Mouse (Mus musculus) testis, adult 2 months (tissue): ENCODE data around the gene Gm10320.

ENCODE experiments used
- CTCF ChIP-seq: fragments of 200-500 bp; IDR thresholded peaks from 2 replicates; pipeline ENCODE4 v1.5.1; 2012; ENCODE audit warnings: low read depth, mild to moderate bottlenecking, inconsistent platforms, low read length, moderate library complexity; ENCODE audit not compliant: control insufficient read depth, insufficient read depth, insufficient replicate concordance
- POLR2A ChIP-seq: fragments of 200-500 bp; IDR thresholded peaks from 2 replicates; pipeline ENCODE4 v1.6.1; 2012; ENCODE audit warnings: low read depth, mild to moderate bottlenecking, inconsistent platforms, low read length, moderate library complexity; ENCODE audit not compliant: control insufficient read depth

DNA sequence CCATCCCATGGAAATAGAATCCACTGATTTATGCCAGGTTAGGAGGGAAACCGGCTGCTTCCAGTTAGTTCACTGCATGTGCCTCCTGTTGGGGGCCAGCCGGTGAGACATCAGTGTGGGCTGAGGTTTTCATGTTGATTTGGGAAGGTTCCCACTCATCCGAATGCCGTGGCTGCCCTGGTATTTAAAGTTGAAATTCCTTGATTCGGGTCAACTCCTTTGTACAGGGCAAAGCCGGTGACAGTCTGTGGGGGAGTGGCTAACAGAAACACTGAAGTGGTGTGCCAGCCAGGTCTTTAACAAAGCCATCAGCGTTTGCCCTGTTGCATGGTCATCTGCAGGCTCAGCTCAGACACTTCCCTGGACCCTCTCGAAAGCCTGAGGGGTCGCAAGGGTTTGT lies 41.6 kb upstream of the Gm10320 start:
- TF ChIP-seq POLR2A (no peak), CTCF (no peak)
